Mouse (Mus musculus): ENCODE measurements around the gene Sacm1l. TPM values are rescaled to one million over a fixed set of nuclear protein-coding genes. Genes with fewer than 3 reads are reported as not detected.
A peak's percentile ranks its signal among the peaks of the same experiment; 100 is the strongest.

Sacm1l gene
- total and polyA plus RNA-seq, 3 experiments, result 20.5 to 21.7 TPM; not detected in 1

GRCm38 (mm10) chr9:123506270-123507146 lies 23.1 kb upstream of the Sacm1l start:
- H3K79me2 ChIP-seq (ENCODE audit: control insufficient read depth, insufficient read depth, low read length, poor library complexity), result no peaks in the 10 kb centered on the region; the same call in 1 of the 2 replicates
- H3K36me3 ChIP-seq (ENCODE audit: control insufficient read depth in 1 of 2, insufficient read depth in 2 of 2, low read length in 2 of 2), result peaks cover 2 to 5% of the 10 kb centered on the region in 2 experiments
- no peaks in the 10 kb centered on the region; a peak in 1 of 4 replicates for H3K4me1 ChIP-seq (ENCODE audit: control insufficient read depth in 1 of 2, insufficient read depth in 2 of 2, low read length in 2 of 2)
- H3K27me3 ChIP-seq (ENCODE audit: control insufficient read depth in 1 of 2, insufficient read depth in 2 of 2, low read length in 2 of 2), result no peaks in the 10 kb centered on the region
- no peak overlapping the region for H3K9ac ChIP-seq (ENCODE audit: control insufficient read depth, low read depth, low read length, poor library complexity, severe bottlenecking)
- H3K9me3 ChIP-seq (replicated peaks; ENCODE audit: insufficient read depth, low read length), result no peaks in the 10 kb centered on the region
- TF ChIP-seq SIN3A (IDR thresholded peaks at IDR 0.05; ENCODE audit: low read length) (no peak), CTCF (IDR thresholded peaks at IDR 0.05 in 2 of 3, conservative IDR thresholded peaks at IDR 0.05 in 1 of 3; ENCODE audit: control insufficient read depth in 1 of 3, insufficient read depth in 1 of 3, low read depth in 2 of 3, low read length in 3 of 3, poor library complexity in 1 of 3, severe bottlenecking in 1 of 3) (peak; percentile 13 to 26 (median 23); a peak in 4 of 6 replicates)
- H3K4me3 ChIP-seq (ENCODE audit: control insufficient read depth in 1 of 2, insufficient read depth in 1 of 2, low read depth in 2 of 2, low read length in 2 of 2), result no peak overlapping the region
- DNase-seq (ENCODE audit: low read depth, low spot score), result no peak
- H3K27ac ChIP-seq (ENCODE audit: control insufficient read depth, low read depth, low read length), result no peak overlapping the region

- no peak for TF ChIP-seq NRF1 (IDR thresholded peaks at IDR 0.05; ENCODE audit: insufficient read depth, low read depth, low read length, poor library complexity, severe bottlenecking)
- TF ChIP-seq CTCF (IDR thresholded peaks at IDR 0.05 in 2 of 3, conservative IDR thresholded peaks at IDR 0.05 in 1 of 3; ENCODE audit: control insufficient read depth in 1 of 3, insufficient read depth in 1 of 3, low read depth in 2 of 3, low read length in 3 of 3, poor library complexity in 1 of 3, severe bottlenecking in 1 of 3), result peak in 1 of 3 experiments; percentile 18; a peak in 1 of 6 replicates
- Histone ChIP-seq H3K36me3 (ENCODE audit: control insufficient read depth in 1 of 2, insufficient read depth in 2 of 2, low read length in 2 of 2) (peaks cover 2 to 10% of the 10 kb centered on the region in 2 experiments), H3K4me3 (ENCODE audit: control insufficient read depth in 1 of 2, insufficient read depth in 1 of 2, low read depth in 2 of 2, low read length in 2 of 2) (no peak overlapping the region), H3K9me3 (replicated peaks; ENCODE audit: insufficient read depth, low read length) (no peaks in the 10 kb centered on the region), H3K27me3 (ENCODE audit: control insufficient read depth in 1 of 2, insufficient read depth in 2 of 2, low read length in 2 of 2) (no peaks in the 10 kb centered on the region), H3K4me1 (ENCODE audit: control insufficient read depth in 1 of 2, insufficient read depth in 2 of 2, low read length in 2 of 2) (no peaks in the 10 kb centered on the region; a peak in 1 of 4 replicates), H3K9ac (ENCODE audit: control insufficient read depth, low read depth, low read length, poor library complexity, severe bottlenecking) (no peak overlapping the region), H3K27ac (ENCODE audit: control insufficient read depth, low read depth, low read length) (no peak overlapping the region), H3K79me2 (ENCODE audit: control insufficient read depth, insufficient read depth, low read length, poor library complexity) (no peaks in the 10 kb centered on the region; the same call in 1 of the 2 replicates)
- no peak for DNase-seq (ENCODE audit: low read depth, low spot score)
These were observed 22.2 kb upstream of the Sacm1l start for GRCm38 (mm10) chr9:123507380-123507779.

DNA sequence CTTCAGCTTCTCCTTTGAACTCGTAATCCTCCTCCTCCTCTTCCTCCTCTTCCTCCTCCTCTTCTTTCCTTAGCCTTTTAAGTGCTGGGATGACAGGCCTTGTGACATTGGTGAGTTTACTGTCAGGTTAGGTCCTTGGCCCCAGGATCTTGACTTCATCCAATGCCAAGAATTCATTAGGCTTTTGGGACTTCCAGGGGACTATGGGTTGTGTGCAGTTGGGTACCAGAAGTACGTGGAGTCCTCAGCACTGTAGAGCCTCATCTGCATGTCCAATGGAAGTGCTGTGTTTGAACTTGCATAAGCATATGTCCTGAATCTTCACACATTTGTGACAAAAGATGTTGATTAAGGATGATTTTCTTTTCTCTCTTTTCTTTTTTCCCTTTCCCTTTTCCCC lies 20.6 kb upstream of the Sacm1l start:
- no peaks in the 10 kb centered on the region for H3K9me3 ChIP-seq (replicated peaks; ENCODE audit: insufficient read depth, low read length)
- no peak overlapping the region for H3K9ac ChIP-seq (ENCODE audit: control insufficient read depth, low read depth, low read length, poor library complexity, severe bottlenecking)
- H3K27ac ChIP-seq (ENCODE audit: control insufficient read depth, low read depth, low read length), result no peak overlapping the region
- H3K4me1 ChIP-seq (ENCODE audit: control insufficient read depth in 1 of 2, insufficient read depth in 2 of 2, low read length in 2 of 2), result no peaks in the 10 kb centered on the region; a peak in 1 of 4 replicates
- TF ChIP-seq POLR2AphosphoS5 (IDR thresholded peaks at IDR 0.05; ENCODE audit: borderline replicate concordance, low read depth, low read length), result no peak
- no peak for TF ChIP-seq SIN3A (IDR thresholded peaks at IDR 0.05; ENCODE audit: low read length)
- no peak for TF ChIP-seq USF1 (IDR thresholded peaks at IDR 0.05; ENCODE audit: low read depth, low read length)
- TF ChIP-seq MAFK (IDR thresholded peaks at IDR 0.05; ENCODE audit: borderline replicate concordance, low read depth, low read length), result no peak
- no peak for TF ChIP-seq E2F4 (IDR thresholded peaks at IDR 0.05; ENCODE audit: borderline replicate concordance, low read depth, low read length)
- TF ChIP-seq MYC (IDR thresholded peaks at IDR 0.05; ENCODE audit: low read depth, low read length), result no peak
- TF ChIP-seq JUND (IDR thresholded peaks at IDR 0.05; ENCODE audit: low read depth, low read length), result no peak
- TF ChIP-seq SMC3 (IDR thresholded peaks at IDR 0.05; ENCODE audit: low read depth, low read length), result no peak
- TF ChIP-seq GABPA (IDR thresholded peaks at IDR 0.05; ENCODE audit: low read depth, low read length), result no peak
- TF ChIP-seq ETS1 (IDR thresholded peaks at IDR 0.05; ENCODE audit: low read depth, low read length), result no peak
- TF ChIP-seq BHLHE40 (IDR thresholded peaks at IDR 0.05; ENCODE audit: borderline replicate concordance, low read depth, low read length), result no peak
- no peak overlapping the region for H3K4me3 ChIP-seq (ENCODE audit: control insufficient read depth in 1 of 2, insufficient read depth in 1 of 2, low read depth in 2 of 2, low read length in 2 of 2)
- no peaks in the 10 kb centered on the region for H3K27me3 ChIP-seq (ENCODE audit: control insufficient read depth in 1 of 2, insufficient read depth in 2 of 2, low read length in 2 of 2)
- no peaks in the 10 kb centered on the region; the same call in 1 of the 2 replicates for H3K79me2 ChIP-seq (ENCODE audit: control insufficient read depth, insufficient read depth, low read length, poor library complexity)
- peaks cover 2 to 9% of the 10 kb centered on the region in 2 experiments for H3K36me3 ChIP-seq (ENCODE audit: control insufficient read depth in 1 of 2, insufficient read depth in 2 of 2, low read length in 2 of 2)
- no peak for DNase-seq (ENCODE audit: low read depth, low spot score)
